Mouse (Mus musculus): Measurements from ENCODE around the gene Focad.

GRCm38 (mm10) chr4:88275571-88276041, 181.2 kb downstream of the Focad start:
- TF ChIP-seq CTCF (IDR thresholded peaks at IDR 0.05; ENCODE audit: borderline replicate concordance, insufficient read depth, low read length) (no peak), POLR2A (IDR thresholded peaks at IDR 0.05; ENCODE audit: low read depth, low read length) (no peak)

All from embryonic fibroblast, embryonic 13.5 days (primary cell).